Mouse (Mus musculus): ENCODE data around the gene Casp14. TPM values are rescaled to one million over a fixed set of nuclear protein-coding genes. Genes with fewer than 3 reads are reported as not detected.

The Casp14 gene
- total and polyA plus RNA-seq, 2 experiments from 2014 or later: not detected

DNA sequence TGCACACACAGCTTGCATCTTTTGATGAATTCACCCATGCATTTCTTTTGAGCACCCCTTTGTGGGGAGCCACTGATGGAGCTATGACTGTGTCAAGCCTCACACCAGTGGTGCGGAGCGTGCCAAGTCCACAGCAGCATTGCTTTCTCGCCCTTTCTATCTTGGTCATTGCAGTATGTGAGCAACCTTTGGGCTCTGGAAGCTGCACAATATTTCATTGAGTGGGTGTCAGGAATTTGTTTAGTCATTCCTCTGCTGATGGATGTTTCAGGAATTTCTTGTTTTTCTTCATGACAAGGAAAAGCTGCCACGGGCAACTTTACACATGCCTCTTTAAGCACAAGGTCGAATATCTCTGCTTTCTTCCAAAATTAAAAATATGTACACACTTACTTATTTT lies 3.9 kb upstream of the Casp14 start:
- H3K36me3 ChIP-seq (ENCODE audit: insufficient read depth): no peaks in the 10 kb centered on the region
- no peak overlapping the region for H3K4me3 ChIP-seq (ENCODE audit: low read depth, low read length)
- ATAC-seq (no peak), DNase-seq (no peak)
- WGBS: 81% methylated on average over 5 of the region's 5 CpGs
- no peak overlapping the region for H3K4me2 ChIP-seq (ENCODE audit: low read depth)
- H3K9ac ChIP-seq: no peak overlapping the region
- no peak overlapping the region for H3K27ac ChIP-seq (ENCODE audit: low read depth, low read length)
- TF ChIP-seq CTCF (IDR thresholded peaks at IDR 0.05; ENCODE audit: low read depth): no peak
- H3K4me1 ChIP-seq (ENCODE audit: insufficient read depth): peaks cover 5% of the 10 kb centered on the region
- H3K27me3 ChIP-seq (ENCODE audit: insufficient read depth, low read length): no peaks in the 10 kb centered on the region
- no peaks in the 10 kb centered on the region for H3K9me3 ChIP-seq (ENCODE audit: low read length)

DNA sequence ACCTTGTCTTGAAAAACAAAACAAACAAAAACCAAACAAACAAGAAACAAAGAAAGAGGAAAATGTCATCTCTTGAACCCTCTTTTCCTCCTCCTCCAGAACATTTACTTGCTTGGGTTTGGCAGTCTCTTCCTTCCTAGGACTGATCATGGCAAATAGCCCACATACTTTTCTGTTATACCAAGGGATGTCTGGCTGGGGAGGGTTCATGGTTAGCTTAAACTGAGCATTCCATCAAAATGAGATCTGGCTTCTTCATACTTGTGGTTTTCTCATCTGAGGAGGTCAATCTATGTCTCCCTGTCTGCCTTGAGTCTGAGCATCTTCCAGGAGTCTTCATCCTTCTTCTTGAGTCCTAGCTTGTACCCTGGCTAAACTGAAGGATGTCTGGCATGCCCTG lies 1.9 kb downstream of the Casp14 start:
- no peak overlapping the region for H3K27ac ChIP-seq (ENCODE audit: low read depth, low read length)
- H3K4me2 ChIP-seq (ENCODE audit: low read depth): no peak overlapping the region
- no peaks in the 10 kb centered on the region for H3K36me3 ChIP-seq (ENCODE audit: insufficient read depth)
- no peak for TF ChIP-seq CTCF (IDR thresholded peaks at IDR 0.05; ENCODE audit: low read depth)
- ATAC-seq (no peak), DNase-seq (no peak)
- no peaks in the 10 kb centered on the region for H3K4me1 ChIP-seq (ENCODE audit: insufficient read depth)
- H3K4me3 ChIP-seq (ENCODE audit: low read depth, low read length): no peak overlapping the region
- no peak overlapping the region for H3K9ac ChIP-seq
- no peaks in the 10 kb centered on the region for H3K27me3 ChIP-seq (ENCODE audit: insufficient read depth, low read length)
- no peaks in the 10 kb centered on the region for H3K9me3 ChIP-seq (ENCODE audit: low read length)

GRCm38 (mm10) chr10:78715156-78715555 lies 2.9 kb downstream of the Casp14 start:
- Histone ChIP-seq H3K27me3 (ENCODE audit: insufficient read depth, low read length) (no peaks in the 10 kb centered on the region), H3K9ac (no peak overlapping the region), H3K36me3 (ENCODE audit: insufficient read depth) (no peaks in the 10 kb centered on the region), H3K4me2 (ENCODE audit: low read depth) (no peak overlapping the region), H3K9me3 (ENCODE audit: low read length) (no peaks in the 10 kb centered on the region), H3K4me1 (ENCODE audit: insufficient read depth) (no peaks in the 10 kb centered on the region), H3K27ac (ENCODE audit: low read depth, low read length) (no peak overlapping the region), H3K4me3 (ENCODE audit: low read depth, low read length) (no peak overlapping the region)
- 96% methylated on average over 7 of the region's 7 CpGs for WGBS
- no peak for DNase-seq
- TF ChIP-seq CTCF (IDR thresholded peaks at IDR 0.05; ENCODE audit: low read depth): no peak
- no peak for ATAC-seq

- ATAC-seq: no peak
Measured at GRCm38 (mm10) chr10:78714129-78714528, 4.0 kb downstream of the Casp14 start.

DNA sequence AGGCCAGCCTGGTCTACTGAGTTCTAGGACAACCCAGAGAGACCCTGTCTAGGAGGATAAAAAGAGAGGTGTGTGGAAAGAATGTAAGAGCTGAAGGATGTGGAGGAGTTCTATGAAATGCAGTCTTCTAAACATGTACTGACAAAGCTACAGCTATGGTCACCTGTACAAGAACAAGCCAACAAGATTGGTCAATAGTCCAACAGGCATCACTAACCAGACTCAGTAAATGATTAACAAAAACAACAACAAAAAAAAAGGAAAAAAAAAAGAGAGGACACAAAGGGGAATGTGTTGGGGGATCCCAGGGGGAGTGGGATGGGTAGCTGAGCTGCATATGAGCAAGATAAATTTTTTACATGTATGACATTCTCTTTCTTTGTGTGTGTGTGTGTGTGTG lies 7.4 kb downstream of the Casp14 start:
- no peaks in the 10 kb centered on the region for H3K9me3 ChIP-seq (ENCODE audit: low read length)
- H3K4me3 ChIP-seq (ENCODE audit: low read depth, low read length): no peak overlapping the region
- ATAC-seq: no peak
- H3K27me3 ChIP-seq (ENCODE audit: insufficient read depth, low read length): no peaks in the 10 kb centered on the region
- H3K9ac ChIP-seq: no peak overlapping the region
- TF ChIP-seq CTCF (IDR thresholded peaks at IDR 0.05; ENCODE audit: low read depth): no peak
- H3K4me1 ChIP-seq (ENCODE audit: insufficient read depth): no peaks in the 10 kb centered on the region
- no peak overlapping the region for H3K27ac ChIP-seq (ENCODE audit: low read depth, low read length)
- no peaks in the 10 kb centered on the region for H3K36me3 ChIP-seq (ENCODE audit: insufficient read depth)
- H3K4me2 ChIP-seq (ENCODE audit: low read depth): no peak overlapping the region
- no peak for DNase-seq

More at GRCm38 (mm10) chr10:78714129-78714528, 4.0 kb downstream of the Casp14 start:
- H3K4me1 ChIP-seq (ENCODE audit: insufficient read depth): no peaks in the 10 kb centered on the region
- no peaks in the 10 kb centered on the region for H3K36me3 ChIP-seq (ENCODE audit: insufficient read depth)
- no peak overlapping the region for H3K9ac ChIP-seq
- H3K9me3 ChIP-seq (ENCODE audit: low read length): no peaks in the 10 kb centered on the region
- H3K27ac ChIP-seq (ENCODE audit: low read depth, low read length): no peak overlapping the region
- TF ChIP-seq CTCF (IDR thresholded peaks at IDR 0.05; ENCODE audit: low read depth): no peak
- H3K4me3 ChIP-seq (ENCODE audit: low read depth, low read length): no peak overlapping the region
- WGBS: 78% methylated on average over 6 of the region's 6 CpGs
- H3K4me2 ChIP-seq (ENCODE audit: low read depth): no peak overlapping the region
- DNase-seq: no peak
- no peaks in the 10 kb centered on the region for H3K27me3 ChIP-seq (ENCODE audit: insufficient read depth, low read length)

- no peak for DNase-seq
- Histone ChIP-seq H3K9me3 (ENCODE audit: low read length) (no peaks in the 10 kb centered on the region), H3K4me2 (ENCODE audit: low read depth) (no peak overlapping the region), H3K36me3 (ENCODE audit: insufficient read depth) (no peaks in the 10 kb centered on the region), H3K27me3 (ENCODE audit: insufficient read depth, low read length) (no peaks in the 10 kb centered on the region), H3K4me1 (ENCODE audit: insufficient read depth) (no peaks in the 10 kb centered on the region), H3K4me3 (ENCODE audit: low read depth, low read length) (no peak overlapping the region), H3K27ac (ENCODE audit: low read depth, low read length) (no peak overlapping the region), H3K9ac (no peak overlapping the region)
- no peak for ATAC-seq
- WGBS: 60% methylated on average over 3 of the region's 3 CpGs
- TF ChIP-seq CTCF (IDR thresholded peaks at IDR 0.05; ENCODE audit: low read depth): no peak
Measured at GRCm38 (mm10) chr10:78700881-78701280, 17.2 kb downstream of the Casp14 start.

GRCm38 (mm10) chr10:78689973-78690372 lies 28.1 kb downstream of the Casp14 start:
- H3K9me3 ChIP-seq (ENCODE audit: low read length): no peaks in the 10 kb centered on the region
- H3K27me3 ChIP-seq (ENCODE audit: insufficient read depth, low read length): no peaks in the 10 kb centered on the region
- H3K9ac ChIP-seq: no peak overlapping the region
- WGBS: 91% methylated on average over 6 of the region's 6 CpGs
- no peaks in the 10 kb centered on the region for H3K4me1 ChIP-seq (ENCODE audit: insufficient read depth)
- ATAC-seq (no peak), DNase-seq (no peak)
- H3K36me3 ChIP-seq (ENCODE audit: insufficient read depth): no peaks in the 10 kb centered on the region
- H3K27ac ChIP-seq (ENCODE audit: low read depth, low read length): no peak overlapping the region
- no peak for TF ChIP-seq CTCF (IDR thresholded peaks at IDR 0.05; ENCODE audit: low read depth)
- no peak overlapping the region for H3K4me3 ChIP-seq (ENCODE audit: low read depth, low read length)
- no peak overlapping the region for H3K4me2 ChIP-seq (ENCODE audit: low read depth)

All from forebrain, postnatal 0 days (tissue).